Mouse (Mus musculus): ENCODE measurements around the gene Tnip1. TPM values are rescaled to one million over a fixed set of nuclear protein-coding genes. Genes with fewer than 3 reads are reported as not detected.

Gene Tnip1
- total and polyA plus RNA-seq, 3 experiments = 8.1 to 19.7 TPM; not detected in 1

GRCm38 (mm10) chr11:54949717-54950116, 13.0 kb downstream of the Tnip1 start:
- no peak overlapping the region for H3K4me3 ChIP-seq (ENCODE audit: control insufficient read depth in 1 of 2, insufficient read depth in 1 of 2, low read depth in 2 of 2, low read length in 2 of 2)
- H3K79me2 ChIP-seq (ENCODE audit: control insufficient read depth, insufficient read depth, low read length, poor library complexity) = peaks cover 9% of the 10 kb centered on the region; the same call in 1 of the 2 replicates
- no peak for TF ChIP-seq ELF1 (IDR thresholded peaks at IDR 0.05; ENCODE audit: low read depth, low read length)
- H3K4me1 ChIP-seq (ENCODE audit: control insufficient read depth in 1 of 2, insufficient read depth in 2 of 2, low read length in 2 of 2) = peaks cover 2 to 13% of the 10 kb centered on the region in 2 experiments; a peak in 2 of 4 replicates
- H3K9ac ChIP-seq (ENCODE audit: control insufficient read depth, low read depth, low read length, poor library complexity, severe bottlenecking) = no peak overlapping the region
- H3K27ac ChIP-seq (ENCODE audit: control insufficient read depth, low read depth, low read length) = no peak overlapping the region
- DNase-seq (ENCODE audit: low read depth, low spot score) = no peak
- no peaks in the 10 kb centered on the region for H3K27me3 ChIP-seq (ENCODE audit: control insufficient read depth in 1 of 2, insufficient read depth in 2 of 2, low read length in 2 of 2)
- H3K9me3 ChIP-seq (replicated peaks; ENCODE audit: insufficient read depth, low read length) = no peaks in the 10 kb centered on the region
- peaks cover 0 to under 1% of the 10 kb centered on the region in 2 experiments; a peak in 2 of 4 replicates for H3K36me3 ChIP-seq (ENCODE audit: control insufficient read depth in 1 of 2, insufficient read depth in 2 of 2, low read length in 2 of 2)

- Histone ChIP-seq H3K27me3 (ENCODE audit: control insufficient read depth in 1 of 2, insufficient read depth in 2 of 2, low read length in 2 of 2) (no peaks in the 10 kb centered on the region), H3K27ac (ENCODE audit: control insufficient read depth, low read depth, low read length) (no peak overlapping the region), H3K9ac (ENCODE audit: control insufficient read depth, low read depth, low read length, poor library complexity, severe bottlenecking) (no peak overlapping the region), H3K36me3 (ENCODE audit: control insufficient read depth in 1 of 2, insufficient read depth in 2 of 2, low read length in 2 of 2) (no peaks in the 10 kb centered on the region), H3K4me3 (ENCODE audit: control insufficient read depth in 1 of 2, insufficient read depth in 1 of 2, low read depth in 2 of 2, low read length in 2 of 2) (no peak overlapping the region), H3K4me1 (ENCODE audit: control insufficient read depth in 1 of 2, insufficient read depth in 2 of 2, low read length in 2 of 2) (no peaks in the 10 kb centered on the region), H3K9me3 (replicated peaks; ENCODE audit: insufficient read depth, low read length) (no peaks in the 10 kb centered on the region), H3K79me2 (ENCODE audit: control insufficient read depth, insufficient read depth, low read length, poor library complexity) (no peaks in the 10 kb centered on the region)
- DNase-seq (ENCODE audit: low read depth, low spot score) = no peak
- TF ChIP-seq BHLHE40 (IDR thresholded peaks at IDR 0.05; ENCODE audit: borderline replicate concordance, low read depth, low read length) = no peak
- no peak for TF ChIP-seq MEF2A (IDR thresholded peaks at IDR 0.05; ENCODE audit: extremely low read depth, insufficient replicate concordance, low read depth, low read length, poor library complexity, severe bottlenecking)
- no peak for TF ChIP-seq ELF1 (IDR thresholded peaks at IDR 0.05; ENCODE audit: low read depth, low read length)
Measured at GRCm38 (mm10) chr11:54944702-54945101, 18.0 kb downstream of the Tnip1 start.

GRCm38 (mm10) chr11:54940056-54940455, 22.7 kb downstream of the Tnip1 start:
- Histone ChIP-seq H3K27me3 (ENCODE audit: control insufficient read depth in 1 of 2, insufficient read depth in 2 of 2, low read length in 2 of 2) (no peaks in the 10 kb centered on the region), H3K4me3 (ENCODE audit: control insufficient read depth in 1 of 2, insufficient read depth in 1 of 2, low read depth in 2 of 2, low read length in 2 of 2) (no peak overlapping the region), H3K36me3 (ENCODE audit: control insufficient read depth in 1 of 2, insufficient read depth in 2 of 2, low read length in 2 of 2) (peaks cover 0 to 18% of the 10 kb centered on the region in 2 experiments; a peak in 3 of 4 replicates), H3K9me3 (replicated peaks; ENCODE audit: insufficient read depth, low read length) (no peaks in the 10 kb centered on the region), H3K79me2 (ENCODE audit: control insufficient read depth, insufficient read depth, low read length, poor library complexity) (no peaks in the 10 kb centered on the region), H3K4me1 (ENCODE audit: control insufficient read depth in 1 of 2, insufficient read depth in 2 of 2, low read length in 2 of 2) (peaks cover 11 to 26% of the 10 kb centered on the region in 2 experiments), H3K27ac (ENCODE audit: control insufficient read depth, low read depth, low read length) (no peak overlapping the region), H3K9ac (ENCODE audit: control insufficient read depth, low read depth, low read length, poor library complexity, severe bottlenecking) (no peak overlapping the region)
- no peak for DNase-seq (ENCODE audit: low read depth, low spot score)
- no peak for TF ChIP-seq MXI1 (IDR thresholded peaks at IDR 0.05; ENCODE audit: low read depth, low read length)
- no peak for TF ChIP-seq MAFK (IDR thresholded peaks at IDR 0.05; ENCODE audit: borderline replicate concordance, low read depth, low read length)
- no peak for TF ChIP-seq MEF2A (IDR thresholded peaks at IDR 0.05; ENCODE audit: extremely low read depth, insufficient replicate concordance, low read depth, low read length, poor library complexity, severe bottlenecking)
- TF ChIP-seq GABPA (IDR thresholded peaks at IDR 0.05; ENCODE audit: low read depth, low read length) = no peak
- TF ChIP-seq POLR2A (IDR thresholded peaks at IDR 0.05; ENCODE audit: control insufficient read depth in 1 of 2, insufficient read depth in 1 of 2, low read depth in 1 of 2, low read length in 2 of 2, poor library complexity in 1 of 2) = no peak
- no peak for TF ChIP-seq ZKSCAN1 (IDR thresholded peaks at IDR 0.05; ENCODE audit: low read depth, low read length)
- TF ChIP-seq NELFE (IDR thresholded peaks at IDR 0.05; ENCODE audit: low read depth, low read length) = no peak
- no peak for TF ChIP-seq MYC (IDR thresholded peaks at IDR 0.05; ENCODE audit: low read depth, low read length)
- no peak for TF ChIP-seq NRF1 (IDR thresholded peaks at IDR 0.05; ENCODE audit: insufficient read depth, low read depth, low read length, poor library complexity, severe bottlenecking)
- TF ChIP-seq UBTF (IDR thresholded peaks at IDR 0.05; ENCODE audit: borderline replicate concordance, insufficient read depth, low read depth, low read length) = no peak
- no peak for TF ChIP-seq TBP (IDR thresholded peaks at IDR 0.05; ENCODE audit: low read depth, low read length)
